Mouse (Mus musculus): ENCODE results near the gene Dmac2. TPM values are rescaled to one million over a fixed set of nuclear protein-coding genes. Genes with fewer than 3 reads are reported as not detected.

Gene Dmac2
- polyA plus RNA-seq, 1 experiment = 53.6 TPM

DNA sequence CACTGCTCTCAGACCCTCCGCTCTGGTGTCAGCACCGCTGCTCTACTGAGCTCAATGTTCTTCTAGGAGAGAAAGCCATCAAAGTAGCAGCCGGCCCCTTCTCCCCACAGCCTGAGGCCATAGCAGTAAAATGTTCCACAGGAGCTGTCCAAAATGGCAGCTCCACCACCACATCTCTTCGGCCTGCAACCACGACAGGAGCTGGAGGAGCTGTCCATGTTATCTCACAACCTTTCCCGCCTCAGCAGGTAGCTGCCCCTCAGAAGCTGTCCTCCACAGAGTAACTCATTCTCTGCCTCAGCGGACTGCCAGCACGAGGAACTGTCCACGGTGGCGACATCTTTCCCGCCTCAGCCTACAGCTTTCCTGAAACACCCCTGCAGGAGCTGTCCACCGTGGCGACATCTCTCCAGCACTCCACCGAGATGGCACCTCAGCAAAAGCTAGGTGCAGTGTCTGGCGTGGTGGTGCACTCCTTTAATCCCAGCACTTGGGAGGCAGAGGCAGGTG, 36.9 kb upstream of the Dmac2 start:
- no peak overlapping the region for H3K27ac ChIP-seq (ENCODE audit: control insufficient read depth, insufficient read depth, low read depth, low read length)
- H3K4me3 ChIP-seq (ENCODE audit: control insufficient read depth, low read depth, low read length) = no peak overlapping the region
- H3K36me3 ChIP-seq (ENCODE audit: control insufficient read depth, insufficient read depth, low read length) = no peaks in the 10 kb centered on the region
- TF ChIP-seq POLR2A (IDR thresholded peaks at IDR 0.05; ENCODE audit: control insufficient read depth, low read depth, low read length) = no peak
- no peak for TF ChIP-seq CTCF (IDR thresholded peaks at IDR 0.05; ENCODE audit: control insufficient read depth, insufficient read depth, insufficient replicate concordance, low read depth, low read length)
- H3K4me1 ChIP-seq (ENCODE audit: control insufficient read depth, insufficient read depth, low read length) = no peaks in the 10 kb centered on the region
- H3K27me3 ChIP-seq (ENCODE audit: control insufficient read depth, insufficient read depth, low read length) = no peaks in the 10 kb centered on the region

- no peaks in the 10 kb centered on the region for H3K27me3 ChIP-seq (ENCODE audit: control insufficient read depth, insufficient read depth, low read length)
- no peaks in the 10 kb centered on the region for H3K4me1 ChIP-seq (ENCODE audit: control insufficient read depth, insufficient read depth, low read length)
- H3K4me3 ChIP-seq (ENCODE audit: control insufficient read depth, low read depth, low read length) = no peak overlapping the region
- H3K36me3 ChIP-seq (ENCODE audit: control insufficient read depth, insufficient read depth, low read length) = no peaks in the 10 kb centered on the region
- H3K27ac ChIP-seq (ENCODE audit: control insufficient read depth, insufficient read depth, low read depth, low read length) = no peak overlapping the region
- TF ChIP-seq POLR2A (IDR thresholded peaks at IDR 0.05; ENCODE audit: control insufficient read depth, low read depth, low read length) (no peak), CTCF (IDR thresholded peaks at IDR 0.05; ENCODE audit: control insufficient read depth, insufficient read depth, insufficient replicate concordance, low read depth, low read length) (no peak)
Measured at GRCm38 (mm10) chr7:25584651-25585050, 34.6 kb upstream of the Dmac2 start.

DNA sequence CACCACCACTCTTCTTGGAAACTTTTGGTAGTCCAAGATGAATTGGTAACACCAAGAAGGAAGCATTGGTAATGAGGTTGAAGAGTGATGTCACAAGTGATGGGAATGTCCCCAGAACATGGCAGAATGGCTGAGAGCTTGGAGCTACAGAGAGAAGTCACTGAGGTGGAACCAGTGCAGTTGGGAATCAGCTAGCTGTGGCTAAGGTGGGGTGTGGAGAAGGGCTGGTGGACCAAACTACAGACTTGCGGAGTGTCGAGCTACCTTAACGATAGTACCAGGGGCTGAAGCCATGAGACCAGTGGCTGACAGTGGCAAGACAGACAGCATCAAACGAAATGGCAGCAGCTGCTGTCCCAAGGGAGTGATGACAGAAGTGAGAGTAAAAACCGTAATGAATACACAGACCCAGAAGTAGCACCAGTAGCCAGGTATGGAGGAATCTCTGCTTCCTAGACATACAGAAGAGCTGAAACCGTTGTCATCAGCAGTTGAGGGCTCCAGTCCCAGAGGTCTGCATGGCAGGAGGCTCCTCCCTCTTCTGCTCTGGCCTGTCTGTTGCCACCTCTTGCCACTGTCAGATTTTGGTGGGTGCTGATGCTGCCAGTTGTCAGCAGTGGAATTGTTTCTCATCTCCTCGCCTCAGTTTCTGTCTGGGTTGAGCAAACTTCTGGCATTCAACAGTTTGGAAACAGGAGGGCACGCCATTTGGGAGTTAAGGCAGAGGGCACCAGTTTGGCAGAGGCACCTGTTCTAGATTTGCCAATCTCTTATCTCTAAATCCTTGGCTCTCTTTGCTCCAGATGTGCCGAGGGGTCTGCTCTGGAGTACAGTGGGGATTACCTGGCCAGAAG, 33.6 kb upstream of the Dmac2 start:
- Histone ChIP-seq H3K27ac (ENCODE audit: control insufficient read depth, insufficient read depth, low read depth, low read length) (no peak overlapping the region), H3K4me1 (ENCODE audit: control insufficient read depth, insufficient read depth, low read length) (no peaks in the 10 kb centered on the region), H3K4me3 (ENCODE audit: control insufficient read depth, low read depth, low read length) (no peak overlapping the region), H3K27me3 (ENCODE audit: control insufficient read depth, insufficient read depth, low read length) (no peaks in the 10 kb centered on the region), H3K36me3 (ENCODE audit: control insufficient read depth, insufficient read depth, low read length) (no peaks in the 10 kb centered on the region)
- TF ChIP-seq CTCF (IDR thresholded peaks at IDR 0.05; ENCODE audit: control insufficient read depth, insufficient read depth, insufficient replicate concordance, low read depth, low read length) (no peak), POLR2A (IDR thresholded peaks at IDR 0.05; ENCODE audit: control insufficient read depth, low read depth, low read length) (no peak)

DNA sequence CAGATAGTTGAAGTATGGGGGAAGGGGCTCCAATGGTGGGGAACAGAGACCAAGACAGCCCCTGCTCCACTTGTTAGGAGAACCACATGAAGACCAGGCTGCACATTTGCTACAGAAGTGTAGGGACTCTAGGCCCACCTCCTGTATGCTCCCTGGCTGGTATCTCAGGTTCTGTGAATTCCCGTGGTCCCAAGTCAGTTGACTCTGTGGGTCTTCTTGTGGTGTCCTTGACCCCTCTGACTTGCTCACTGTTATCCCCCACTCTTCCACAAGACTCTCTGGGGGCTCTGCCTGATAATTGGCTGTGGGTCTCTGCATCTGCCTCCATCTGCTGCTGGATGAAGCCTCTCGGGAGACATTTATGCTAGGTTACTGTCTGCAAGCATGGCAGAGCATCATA, 28.0 kb upstream of the Dmac2 start:
- no peak overlapping the region for H3K27ac ChIP-seq (ENCODE audit: control insufficient read depth, insufficient read depth, low read depth, low read length)
- H3K36me3 ChIP-seq (ENCODE audit: control insufficient read depth, insufficient read depth, low read length) = no peaks in the 10 kb centered on the region
- no peak overlapping the region for H3K4me3 ChIP-seq (ENCODE audit: control insufficient read depth, low read depth, low read length)
- no peaks in the 10 kb centered on the region for H3K4me1 ChIP-seq (ENCODE audit: control insufficient read depth, insufficient read depth, low read length)
- no peak for TF ChIP-seq CTCF (IDR thresholded peaks at IDR 0.05; ENCODE audit: control insufficient read depth, insufficient read depth, insufficient replicate concordance, low read depth, low read length)
- TF ChIP-seq POLR2A (IDR thresholded peaks at IDR 0.05; ENCODE audit: control insufficient read depth, low read depth, low read length) = no peak
- H3K27me3 ChIP-seq (ENCODE audit: control insufficient read depth, insufficient read depth, low read length) = no peaks in the 10 kb centered on the region

DNA sequence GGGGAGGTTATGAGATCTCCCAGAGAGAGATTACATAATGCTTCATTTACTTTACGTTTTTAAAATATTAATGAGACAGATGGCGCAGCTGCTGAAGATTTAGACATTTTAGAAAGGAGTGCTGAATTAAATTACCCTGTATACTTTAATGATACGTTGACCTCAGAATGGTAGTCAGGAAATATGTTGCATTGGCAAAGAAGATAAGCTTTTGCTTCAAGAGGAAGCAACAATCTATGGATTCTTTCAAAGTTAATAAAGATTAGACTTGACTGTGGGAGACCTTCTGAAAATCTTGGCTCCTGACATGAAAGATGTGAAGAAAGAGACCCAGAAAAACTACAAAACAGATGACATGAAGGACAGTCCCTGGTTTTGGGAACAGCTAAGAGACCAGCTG, 25.4 kb upstream of the Dmac2 start:
- H3K27me3 ChIP-seq (ENCODE audit: control insufficient read depth, insufficient read depth, low read length) = no peaks in the 10 kb centered on the region
- no peaks in the 10 kb centered on the region for H3K36me3 ChIP-seq (ENCODE audit: control insufficient read depth, insufficient read depth, low read length)
- no peak for TF ChIP-seq POLR2A (IDR thresholded peaks at IDR 0.05; ENCODE audit: control insufficient read depth, low read depth, low read length)
- TF ChIP-seq CTCF (IDR thresholded peaks at IDR 0.05; ENCODE audit: control insufficient read depth, insufficient read depth, insufficient replicate concordance, low read depth, low read length) = no peak
- no peak overlapping the region for H3K4me3 ChIP-seq (ENCODE audit: control insufficient read depth, low read depth, low read length)
- no peak overlapping the region for H3K27ac ChIP-seq (ENCODE audit: control insufficient read depth, insufficient read depth, low read depth, low read length)
- no peaks in the 10 kb centered on the region for H3K4me1 ChIP-seq (ENCODE audit: control insufficient read depth, insufficient read depth, low read length)

GRCm38 (mm10) chr7:25599663-25600062, 19.6 kb upstream of the Dmac2 start:
- TF ChIP-seq CTCF (IDR thresholded peaks at IDR 0.05; ENCODE audit: control insufficient read depth, insufficient read depth, insufficient replicate concordance, low read depth, low read length) = peak; percentile 69; the same call in 1 of the 2 replicates
- TF ChIP-seq POLR2A (IDR thresholded peaks at IDR 0.05; ENCODE audit: control insufficient read depth, low read depth, low read length) = no peak
- peaks cover 17% of the 10 kb centered on the region for H3K4me1 ChIP-seq (ENCODE audit: control insufficient read depth, insufficient read depth, low read length)
- no peaks in the 10 kb centered on the region for H3K36me3 ChIP-seq (ENCODE audit: control insufficient read depth, insufficient read depth, low read length)
- no peak overlapping the region for H3K4me3 ChIP-seq (ENCODE audit: control insufficient read depth, low read depth, low read length)
- no peak overlapping the region for H3K27ac ChIP-seq (ENCODE audit: control insufficient read depth, insufficient read depth, low read depth, low read length)
- H3K27me3 ChIP-seq (ENCODE audit: control insufficient read depth, insufficient read depth, low read length) = no peaks in the 10 kb centered on the region

DNA sequence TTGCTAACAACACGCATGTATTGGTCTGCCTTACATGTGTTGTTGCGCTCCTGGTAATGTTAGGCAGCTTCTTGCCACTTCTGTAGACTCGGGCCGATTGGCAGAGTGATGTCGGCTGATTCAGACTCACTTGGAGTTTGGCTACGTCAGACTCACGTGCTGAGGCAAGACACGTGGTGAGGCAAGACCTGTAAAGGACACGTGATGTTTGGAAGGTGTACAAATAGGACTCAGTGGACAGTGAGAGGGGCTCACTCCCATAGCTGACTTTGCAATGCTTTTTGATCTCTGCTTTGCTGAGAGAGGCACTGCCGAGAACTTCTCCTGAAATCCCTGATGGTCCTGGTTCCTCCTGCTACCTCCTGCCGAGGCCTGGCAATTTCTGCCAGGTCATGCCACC, 18.5 kb upstream of the Dmac2 start:
- Histone ChIP-seq H3K4me1 (ENCODE audit: control insufficient read depth, insufficient read depth, low read length) (peaks cover 17% of the 10 kb centered on the region), H3K4me3 (ENCODE audit: control insufficient read depth, low read depth, low read length) (peak overlapping the region; percentile 8), H3K27me3 (ENCODE audit: control insufficient read depth, insufficient read depth, low read length) (no peaks in the 10 kb centered on the region), H3K27ac (ENCODE audit: control insufficient read depth, insufficient read depth, low read depth, low read length) (no peak overlapping the region), H3K36me3 (ENCODE audit: control insufficient read depth, insufficient read depth, low read length) (no peaks in the 10 kb centered on the region)
- TF ChIP-seq CTCF (IDR thresholded peaks at IDR 0.05; ENCODE audit: control insufficient read depth, insufficient read depth, insufficient replicate concordance, low read depth, low read length) (no peak), POLR2A (IDR thresholded peaks at IDR 0.05; ENCODE audit: control insufficient read depth, low read depth, low read length) (no peak)
